Mouse (Mus musculus) E14TG2a.4 (cell line): ENCODE results near the gene Ercc5.

Experiments used
- CTCF ChIP-seq: conservative IDR thresholded peaks from 2 replicates; pipeline ENCODE4 v1.5.1; 2014; ENCODE audit warnings: low read length
- NANOG ChIP-seq: IDR thresholded peaks from 2 replicates; pipeline ENCODE4 v1.6.1; 2014; ENCODE audit warnings: borderline replicate concordance, low read length, mixed read lengths
- POU5F1 ChIP-seq: IDR thresholded peaks from 2 replicates; pipeline ENCODE4 v1.6.1; 2014; ENCODE audit warnings: low read length, borderline replicate concordance

DNA sequence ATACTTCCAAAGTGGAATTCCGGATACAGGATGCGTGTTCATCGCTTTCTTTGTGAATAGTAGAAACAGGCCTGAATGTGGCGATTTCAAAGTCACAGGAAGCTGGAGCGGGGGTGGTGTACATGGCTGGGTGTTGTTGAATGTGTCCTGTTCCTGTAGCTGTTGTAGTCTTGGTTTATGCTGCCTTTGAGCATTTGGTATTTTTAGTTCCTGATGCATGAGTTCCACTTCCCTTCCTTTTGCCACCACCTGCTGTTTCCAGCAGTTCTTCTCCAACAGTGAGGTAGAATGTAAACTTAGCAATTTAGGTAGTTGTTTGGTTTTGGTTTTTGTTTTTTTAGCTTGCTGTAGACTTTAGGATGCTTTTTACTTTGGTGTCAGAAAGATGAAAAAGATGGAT lies 14.8 kb downstream of the Ercc5 start:
- TF ChIP-seq CTCF (no peak), NANOG (no peak), POU5F1 (no peak)
